Mouse (Mus musculus) liver, postnatal 0 days (tissue): ENCODE measurements around the gene Gm4565. TPM values are rescaled to one million over a fixed set of nuclear protein-coding genes. Genes with fewer than 3 reads are reported as not detected.
"Not testable (repeated sequence)": the region's sequence is repeated elsewhere in the genome, so short reads cannot be mapped to it uniquely, and the experiment has no call there.

Experiments used
- ATAC-seq: fragments of 200-750 bp; cut with Nextera tagmentation; 2 replicates; pipeline ENCODE4 v1.8.0; 2017; ENCODE audit warnings: mild to moderate bottlenecking, moderate library complexity
- DNase-seq: peaks from one replicate; pipeline ENCODE4 v3.0.0-alpha.2; 2016
- H3K27ac ChIP-seq: fragments of 300-500 bp; sonication (generic); 2 replicates; pipeline ENCODE4 v1.5.1; 2014; ENCODE audit warnings: antibody characterized with exemption, moderate library complexity, mild to moderate bottlenecking, low read depth
- H3K27me3 ChIP-seq: fragments of 300-500 bp; sonication (generic); 2 replicates; pipeline ENCODE4 v1.6.1; 2014; ENCODE audit warnings: low read length, control low read depth, mixed read lengths; ENCODE audit not compliant: insufficient read depth
- H3K36me3 ChIP-seq: fragments of 300-500 bp; sonication (generic); replicated peaks from 2 replicates; pipeline ENCODE4 v1.6.1; 2014; ENCODE audit warnings: mild to moderate bottlenecking, control low read depth, low read length, moderate library complexity, mixed read lengths; ENCODE audit not compliant: insufficient read depth
- H3K4me1 ChIP-seq: fragments of 300-500 bp; sonication (generic); 2 replicates; pipeline ENCODE4 v1.6.1; 2014; ENCODE audit warnings: antibody characterized with exemption, mild to moderate bottlenecking, control low read depth; ENCODE audit not compliant: insufficient read depth
- H3K4me2 ChIP-seq: fragments of 300-500 bp; sonication (generic); 2 replicates; pipeline ENCODE4 v1.6.1; 2014; ENCODE audit warnings: low read depth, mild to moderate bottlenecking, low read length, moderate library complexity, mixed read lengths
- H3K4me3 ChIP-seq: fragments of 300-500 bp; sonication (generic); 2 replicates; pipeline ENCODE4 v1.5.1; 2014; ENCODE audit warnings: low read depth, low read length
- H3K9ac ChIP-seq: fragments of 300-500 bp; sonication (generic); replicated peaks from 2 replicates; pipeline ENCODE4 v1.6.1; 2014; ENCODE audit warnings: mild to moderate bottlenecking, moderate library complexity
- H3K9me3 ChIP-seq: fragments of 300-500 bp; sonication (generic); 2 replicates; pipeline ENCODE4 v1.6.1; 2016; ENCODE audit warnings: mild to moderate bottlenecking, control low read depth, low read length, mixed read lengths
- WGBS: fragments of 180-500 bp; shearing (Covaris S2); extraction: QIAGEN DNeasy Blood & Tissue Kit; methylation state at CpG from one replicate; pipeline ENCODE4 v1.1.7; 2014; ENCODE audit not compliant: insufficient replicate concordance; 5-methylcytosine and 5-hydroxymethylcytosine counted together
- polyA plus RNA-seq: library from polyadenylated mRNA; unstranded; fragments of >200 nt; fragmentation: Nextera tagmentation; extraction: Ambion mirVana; gene quantifications from 2 replicates; pipeline ENCODE4 v1.2.1, GENCODE M21; 2015

Gm4565 gene
- polyA plus RNA-seq: not detected in 2 replicates

GRCm38 (mm10) chr7:22588027-22588426 lies at the start of gene Gm4565:
Gene Gm4565, minus strand, starts transcription at chr7:22588127.
- not testable (repeated sequence) for H3K27ac ChIP-seq, H3K4me2 ChIP-seq, H3K27me3 ChIP-seq, H3K9me3 ChIP-seq, H3K9ac ChIP-seq, H3K36me3 ChIP-seq, H3K4me1 ChIP-seq, H3K4me3 ChIP-seq, DNase-seq, ATAC-seq
- WGBS: 66% methylated on average over 2 of the region's 4 CpGs

GRCm38 (mm10) chr7:22565243-22565642 lies 22.7 kb downstream of the Gm4565 start, which contains the start of gene Gm4201:
Gene Gm4201, minus strand, starts transcription at chr7:22565343.
- not testable (repeated sequence) for H3K9me3 ChIP-seq, H3K4me2 ChIP-seq, H3K4me1 ChIP-seq, ATAC-seq, H3K27ac ChIP-seq, H3K27me3 ChIP-seq, H3K4me3 ChIP-seq, DNase-seq, H3K36me3 ChIP-seq, H3K9ac ChIP-seq
- WGBS: no CpG with 5 or more reads among the region's 3 CpGs

- no CpG with 5 or more reads among the region's 1 CpGs for WGBS
- not testable (repeated sequence) for H3K9ac ChIP-seq, H3K4me1 ChIP-seq, H3K27ac ChIP-seq, ATAC-seq, H3K36me3 ChIP-seq, DNase-seq, H3K4me3 ChIP-seq, H3K4me2 ChIP-seq, H3K9me3 ChIP-seq, H3K27me3 ChIP-seq
Observed at GRCm38 (mm10) chr7:22534787-22535186, 53.1 kb downstream of the Gm4565 start, which contains the start of gene Gm8677. Gene Gm8677, minus strand, starts transcription at chr7:22534887.

Other genes starting within 250 kb of the Gm4565 start
- not detected in 2 replicates for gene Gm8660, start 217.1 kb downstream of the Gm4565 start, polyA plus RNA-seq
- gene Vmn1r148, start 174.5 kb downstream of the Gm4565 start, polyA plus RNA-seq: not detected in 2 replicates
- gene Vmn1r149, start 149.9 kb downstream of the Gm4565 start, polyA plus RNA-seq: not detected in 2 replicates
- not detected in 2 replicates for gene Gm10665, start 124.1 kb downstream of the Gm4565 start, polyA plus RNA-seq
- gene Vmn1r151, start 88.4 kb downstream of the Gm4565 start, polyA plus RNA-seq: not detected in 2 replicates
- gene Vmn1r152, start 65.2 kb downstream of the Gm4565 start, polyA plus RNA-seq: not detected in 2 replicates
- gene Gm8677, start 53.2 kb downstream of the Gm4565 start, polyA plus RNA-seq: not detected in 2 replicates
- not detected in 2 replicates for gene Gm4201, start 22.8 kb downstream of the Gm4565 start, polyA plus RNA-seq
- gene Vmn1r155, start 69.9 kb upstream of the Gm4565 start, polyA plus RNA-seq: not detected in 2 replicates
- gene Gm8693, start 104.2 kb upstream of the Gm4565 start, polyA plus RNA-seq: not detected in 2 replicates
- not detected in 2 replicates for gene Gm4567, start 131.6 kb upstream of the Gm4565 start, polyA plus RNA-seq
- not detected in 2 replicates for gene Vmn1r157, start 173.6 kb upstream of the Gm4565 start, polyA plus RNA-seq
- gene Vmn1r158, start 202.7 kb upstream of the Gm4565 start, polyA plus RNA-seq: not detected in 2 replicates